Mouse (Mus musculus) macrophage (primary cell): ENCODE data around the gene Fkbp2. TPM values are rescaled to one million over a fixed set of nuclear protein-coding genes. Genes with fewer than 3 reads are reported as not detected.

Source experiments
- H3K27ac ChIP-seq: fragments of 350-480 bp; formaldehyde crosslinking; 2 replicates; pipeline ENCODE4 v1.9.0; 2021
- H3K36me3 ChIP-seq: fragments of 350-480 bp; formaldehyde crosslinking; 2 replicates; pipeline ENCODE4 v1.9.0; 2021; ENCODE audit errors: inconsistent target
- H3K4me3 ChIP-seq: fragments of 350-480 bp; formaldehyde crosslinking; 2 replicates; pipeline ENCODE4 v1.9.0; 2021; ENCODE audit errors: inconsistent target
- H3K79me2 ChIP-seq: fragments of 350-480 bp; formaldehyde crosslinking; 2 replicates; pipeline ENCODE4 v1.9.0; 2021; ENCODE audit errors: inconsistent target
- WGBS: methylation state at CpG from one replicate; pipeline ENCODE4 v1.1.7; 2026; ENCODE audit warnings: inconsistent platforms; ENCODE audit not compliant: missing documents; 5-methylcytosine and 5-hydroxymethylcytosine counted together
- polyA plus RNA-seq: library from polyadenylated mRNA; stranded (reverse); fragments of 250-400 nt; gene quantifications from 3 replicates; pipeline ENCODE4 v1.2.4, GENCODE M21; 2018; ENCODE audit warnings: inconsistent platforms

Gene Fkbp2
- polyA plus RNA-seq, 1 experiment from 2014 or later = 269 TPM

GRCm38 (mm10) chr19:6948186-6948585 is 32.1 kb downstream of the Fkbp2 start:
- Histone ChIP-seq H3K36me3 (peaks cover 5% of the 10 kb centered on the region; the same call in 1 of the 2 replicates), H3K4me3 (no peak overlapping the region), H3K27ac (no peak overlapping the region), H3K79me2 (peaks cover 9% of the 10 kb centered on the region)
- 79% methylated on average over 4 of the region's 4 CpGs for WGBS

GRCm38 (mm10) chr19:6947742-6948141 is 32.6 kb downstream of the Fkbp2 start:
- Histone ChIP-seq H3K27ac (no peak overlapping the region), H3K79me2 (peaks cover 14% of the 10 kb centered on the region), H3K4me3 (no peak overlapping the region), H3K36me3 (peaks cover 5% of the 10 kb centered on the region; the same call in 1 of the 2 replicates)
- WGBS = 84% methylated on average over 4 of the region's 4 CpGs

DNA sequence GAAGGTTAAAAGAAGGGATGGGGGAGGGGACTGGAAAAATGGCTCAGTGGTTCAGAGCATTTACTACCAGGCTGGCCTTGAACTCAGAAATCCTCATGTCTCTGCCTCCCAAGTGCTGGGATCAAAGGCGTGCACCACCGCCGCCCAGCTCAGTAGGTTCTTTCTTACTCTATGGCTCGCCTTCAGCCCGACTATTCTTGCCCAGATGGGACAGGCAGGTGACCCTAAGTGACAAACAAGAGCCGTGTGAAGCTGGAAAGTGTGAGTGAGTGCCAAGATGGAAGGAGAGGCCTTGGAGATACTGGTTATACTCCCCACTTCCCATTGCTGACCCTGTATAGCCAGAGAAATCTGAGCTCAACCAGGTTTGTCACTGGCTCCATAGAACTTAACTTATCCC is 36.6 kb downstream of the Fkbp2 start:
- H3K27ac ChIP-seq = no peak overlapping the region
- peaks cover 17% of the 10 kb centered on the region for H3K79me2 ChIP-seq
- WGBS = 92% methylated on average over 6 of the region's 6 CpGs
- H3K4me3 ChIP-seq = no peak overlapping the region
- H3K36me3 ChIP-seq = peaks cover 5% of the 10 kb centered on the region; the same call in 1 of the 2 replicates

DNA sequence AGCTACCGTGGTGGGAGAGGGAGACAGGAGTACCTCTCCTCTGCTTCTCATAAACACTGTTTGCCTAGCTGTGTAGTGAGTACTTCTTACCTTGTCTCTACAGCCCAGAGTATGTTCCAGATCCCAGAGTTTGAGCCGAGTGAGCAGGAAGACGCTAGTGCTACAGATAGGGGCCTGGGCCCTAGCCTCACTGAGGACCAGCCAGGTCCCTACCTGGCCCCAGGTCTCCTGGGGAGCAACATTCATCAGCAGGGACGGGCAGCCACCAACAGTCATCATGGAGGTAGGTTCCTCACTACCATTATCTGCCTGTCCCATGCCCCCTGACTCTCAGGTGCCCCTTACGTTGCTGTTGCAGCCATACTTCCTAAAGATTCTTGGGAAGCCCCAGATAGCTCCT is 37.5 kb downstream of the Fkbp2 start:
- WGBS = 49% methylated on average over 5 of the region's 5 CpGs
- H3K79me2 ChIP-seq = peaks cover 17% of the 10 kb centered on the region
- H3K4me3 ChIP-seq = peak overlapping the region; percentile 87
- peaks cover 5% of the 10 kb centered on the region; the same call in 1 of the 2 replicates for H3K36me3 ChIP-seq
- peak overlapping the region; percentile 90 for H3K27ac ChIP-seq

- Histone ChIP-seq H3K4me3 (peak within 1 kb of the TSS; percentile 87), H3K36me3 (peaks cover 5% of the 10 kb centered on the region; the same call in 1 of the 2 replicates), H3K27ac (peak within 1 kb of the TSS; percentile 90), H3K79me2 (peaks cover 17% of the 10 kb centered on the region)
- 0% methylated on average over 27 of the region's 27 CpGs for WGBS
Measured at GRCm38 (mm10) chr19:6942249-6942691, 38.0 kb downstream of the Fkbp2 start, which contains the start of gene Gpr137. TSS of gene Gpr137 (minus strand) at chr19:6942480.

GRCm38 (mm10) chr19:6941372-6942248 is 38.7 kb downstream of the Fkbp2 start, which contains the start of gene Bad:
TSS of gene Bad (plus strand) at chr19:6941861.
- Histone ChIP-seq H3K4me3 (peak within 1 kb of the TSS; percentile 87), H3K79me2 (peaks cover 17% of the 10 kb centered on the region), H3K36me3 (peaks cover 5% of the 10 kb centered on the region; the same call in 1 of the 2 replicates), H3K27ac (peak within 1 kb of the TSS; percentile 90)
- WGBS = under 1% methylated on average over 81 of the region's 83 CpGs

GRCm38 (mm10) chr19:6940396-6941351 is 39.6 kb downstream of the Fkbp2 start:
- H3K36me3 ChIP-seq = peaks cover 5% of the 10 kb centered on the region; the same call in 1 of the 2 replicates
- H3K79me2 ChIP-seq = peaks cover 17% of the 10 kb centered on the region
- H3K27ac ChIP-seq = no peak overlapping the region
- WGBS = 33% methylated on average over 26 of the region's 29 CpGs
- peak overlapping the region; percentile 87 for H3K4me3 ChIP-seq

- H3K4me3 ChIP-seq = no peak overlapping the region
- WGBS = 94% methylated on average over 20 of the region's 20 CpGs
- H3K36me3 ChIP-seq = no peaks in the 10 kb centered on the region; the same call in 1 of the 2 replicates
- no peak overlapping the region for H3K27ac ChIP-seq
- peaks cover 17% of the 10 kb centered on the region for H3K79me2 ChIP-seq
Measured at GRCm38 (mm10) chr19:6939106-6940002, 40.9 kb downstream of the Fkbp2 start.

DNA sequence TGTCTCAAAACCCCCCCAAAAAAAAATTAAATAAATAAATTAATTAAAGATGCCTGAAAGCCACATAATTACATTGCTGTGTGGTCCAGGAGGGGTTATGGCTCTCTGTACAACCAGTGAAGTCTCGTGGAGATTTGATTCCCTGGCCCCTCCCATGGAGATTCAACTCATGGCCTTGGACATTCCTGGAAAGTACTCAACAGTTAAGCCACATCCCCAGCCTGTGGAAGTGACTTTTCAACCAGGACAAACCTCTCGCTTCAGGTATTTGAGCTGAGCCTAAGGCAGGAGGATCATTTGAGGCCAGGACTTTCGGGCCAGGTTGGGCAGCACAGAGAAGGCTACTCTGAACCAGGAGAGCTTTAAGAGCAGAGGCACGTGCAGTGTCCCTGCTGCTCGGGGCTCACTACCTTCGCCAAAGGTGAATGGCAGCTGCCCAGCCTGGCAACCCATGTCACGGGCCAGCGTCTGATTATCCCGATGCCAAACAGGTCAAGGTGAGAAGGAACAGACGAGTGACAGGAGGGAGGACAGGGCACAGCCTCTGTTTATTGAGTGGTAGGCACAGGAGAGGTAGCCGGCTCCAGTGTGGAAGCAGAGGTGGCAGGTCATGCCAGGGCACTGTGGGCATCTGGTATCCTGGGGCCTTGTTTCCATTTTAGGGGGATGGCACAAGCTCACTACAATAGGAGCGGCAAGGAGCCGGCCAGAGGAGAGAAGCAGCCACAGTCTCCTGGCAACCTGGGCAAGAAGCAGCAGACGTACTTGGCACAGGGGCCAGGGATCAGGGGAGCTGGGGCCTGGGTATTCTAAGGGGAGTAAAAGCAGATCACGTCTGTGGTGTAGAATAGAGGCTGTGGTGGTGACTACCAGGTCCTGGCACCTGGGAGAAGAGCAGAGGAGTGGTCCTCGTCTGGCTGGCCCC is 42.5 kb downstream of the Fkbp2 start:
- Histone ChIP-seq H3K36me3 (no peaks in the 10 kb centered on the region; the same call in 1 of the 2 replicates), H3K79me2 (peaks cover 4% of the 10 kb centered on the region), H3K27ac (no peak overlapping the region), H3K4me3 (no peak overlapping the region)
- 94% methylated on average over 16 of the region's 16 CpGs for WGBS

DNA sequence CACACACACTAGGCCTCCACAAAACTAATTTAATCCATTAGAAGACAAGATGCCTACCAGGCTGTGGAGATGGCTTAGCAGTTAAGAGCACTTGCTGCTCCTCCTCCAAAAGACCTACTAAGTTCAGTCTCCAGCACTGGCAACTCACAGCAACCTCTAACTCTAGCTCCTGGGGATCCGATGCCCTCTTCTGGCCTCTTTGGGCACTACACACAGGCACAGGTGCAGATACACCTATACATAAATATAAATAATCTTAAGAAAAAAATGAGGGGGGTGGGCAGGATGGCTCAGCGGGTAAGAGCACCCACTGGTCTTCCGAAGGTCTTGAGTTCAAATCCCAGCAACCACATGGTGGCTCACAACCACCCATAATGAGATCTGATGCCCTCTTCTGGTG is 44.0 kb downstream of the Fkbp2 start:
- WGBS = 31% methylated on average over 3 of the region's 3 CpGs
- Histone ChIP-seq H3K27ac (no peak overlapping the region), H3K4me3 (no peak overlapping the region), H3K36me3 (no peaks in the 10 kb centered on the region; the same call in 1 of the 2 replicates), H3K79me2 (no peaks in the 10 kb centered on the region)

- H3K27ac ChIP-seq = no peak within 1 kb of the TSS
- H3K36me3 ChIP-seq = no peaks in the 10 kb centered on the region; the same call in 1 of the 2 replicates
- no peaks in the 10 kb centered on the region for H3K79me2 ChIP-seq
- WGBS = 28% methylated on average over 22 of the region's 23 CpGs
- no peak within 1 kb of the TSS for H3K4me3 ChIP-seq
Measured at GRCm38 (mm10) chr19:6934195-6934977, 45.9 kb downstream of the Fkbp2 start, which contains the start of gene Kcnk4. TSS of gene Kcnk4 (minus strand) at chr19:6934515.
